Mouse (Mus musculus) cerebellum, adult 2 months (tissue): ENCODE data around the gene Lrig2. TPM values are rescaled to one million over a fixed set of nuclear protein-coding genes. Genes with fewer than 3 reads are reported as not detected.

Source experiments
- DNase-seq, 2 experiments: peaks; one replicate each; pipeline ENCODE4 v3.0.0; 2021
- H3K27ac ChIP-seq: fragments of 200-500 bp; 2 replicates; pipeline ENCODE4 v1.5.1; 2012; ENCODE audit warnings: low read length, control low read depth, inconsistent platforms; ENCODE audit not compliant: insufficient read depth
- H3K27me3 ChIP-seq: fragments of 200-500 bp; 2 replicates; pipeline ENCODE4 v1.6.1; 2012; ENCODE audit warnings: inconsistent platforms, mild to moderate bottlenecking, low read length, moderate library complexity; ENCODE audit not compliant: control insufficient read depth, insufficient read depth
- H3K4me1 ChIP-seq: fragments of 200-500 bp; 2 replicates; pipeline ENCODE4 v1.6.1; 2011; ENCODE audit warnings: low read length; ENCODE audit not compliant: control insufficient read depth, insufficient read depth
- H3K4me3 ChIP-seq: fragments of 200-500 bp; replicated peaks from 2 replicates; pipeline ENCODE3; 2011; ENCODE audit warnings: mild to moderate bottlenecking, low read depth, low read length, control low read depth; ENCODE audit not compliant: insufficient read depth
- CTCF ChIP-seq: fragments of 200-500 bp; IDR thresholded peaks from 2 replicates; pipeline ENCODE4 v1.5.1; 2011; ENCODE audit warnings: low read depth, mild to moderate bottlenecking, control low read depth, low read length, moderate library complexity, borderline replicate concordance; ENCODE audit not compliant: insufficient read depth
- POLR2A ChIP-seq: fragments of 200-500 bp; IDR thresholded peaks from 2 replicates; pipeline ENCODE4 v1.6.1; 2011; ENCODE audit warnings: low read length, control low read depth, borderline replicate concordance; ENCODE audit not compliant: insufficient read depth
- WGBS: fragments of 180-500 bp; shearing (Covaris S2); methylation state at CpG from one replicate; pipeline ENCODE4 v1.1.7; 2018; 5-methylcytosine and 5-hydroxymethylcytosine counted together
- polyA plus RNA-seq: library from polyadenylated mRNA; depleted of rRNA; stranded (reverse); fragments of >200 nt; gene quantifications from 2 replicates; pipeline ENCODE4 v1.2.3, GENCODE M21; 2012

Lrig2 gene
- polyA plus RNA-seq, 1 experiment, result 22.3 TPM

DNA sequence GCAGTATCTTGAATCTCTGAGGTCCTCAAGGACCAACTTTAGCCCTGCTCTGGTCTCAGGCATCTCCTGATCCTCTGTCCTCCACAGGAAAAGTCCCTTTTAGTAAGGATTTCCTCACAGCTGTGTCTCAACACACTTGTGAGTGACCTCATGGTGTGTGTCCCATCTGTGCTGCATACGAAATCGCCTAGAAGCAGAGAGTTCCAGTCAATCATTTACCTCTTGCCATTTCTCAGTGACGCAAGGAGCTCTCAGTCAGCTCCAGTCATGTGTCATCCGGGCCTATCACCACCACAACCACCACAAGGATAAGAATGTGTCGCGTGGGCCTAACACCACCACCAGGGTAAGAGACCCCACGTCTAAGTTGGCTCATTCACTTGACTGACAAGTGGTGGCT, 90.8 kb downstream of the Lrig2 start:
- Histone ChIP-seq H3K4me1 (peaks cover 4% of the 10 kb centered on the region; the same call in 1 of the 2 replicates), H3K27ac (no peak overlapping the region), H3K4me3 (no peak overlapping the region), H3K27me3 (no peaks in the 10 kb centered on the region; the same call in 1 of the 2 replicates)
- DNase-seq, result no peak
- TF ChIP-seq CTCF (no peak), POLR2A (no peak)
- 85% methylated on average over 7 of the region's 7 CpGs for WGBS

- no peak for DNase-seq
- Histone ChIP-seq H3K27ac (no peak overlapping the region), H3K27me3 (no peaks in the 10 kb centered on the region; the same call in 1 of the 2 replicates), H3K4me1 (peaks cover 4% of the 10 kb centered on the region; the same call in 1 of the 2 replicates), H3K4me3 (no peak overlapping the region)
- WGBS, result 94% methylated on average over 4 of the region's 4 CpGs
- TF ChIP-seq POLR2A (no peak), CTCF (no peak)
Observed at GRCm38 (mm10) chr3:104419990-104420389, 91.7 kb downstream of the Lrig2 start.

- whole genome bisulfite sequencing, result 89% methylated on average over 5 of the region's 5 CpGs
- no peak for DNase-seq
- no peaks in the 10 kb centered on the region; the same call in 1 of the 2 replicates for H3K27me3 ChIP-seq
- H3K27ac ChIP-seq, result no peak overlapping the region
- no peak for TF ChIP-seq POLR2A
- TF ChIP-seq CTCF, result no peak
- H3K4me3 ChIP-seq, result no peak overlapping the region
- H3K4me1 ChIP-seq, result no peaks in the 10 kb centered on the region
Observed at GRCm38 (mm10) chr3:104416806-104417205, 94.9 kb downstream of the Lrig2 start.

GRCm38 (mm10) chr3:104412482-104412881, 99.2 kb downstream of the Lrig2 start:
- WGBS, result 87% methylated on average over 6 of the region's 6 CpGs
- H3K27me3 ChIP-seq, result no peaks in the 10 kb centered on the region; the same call in 1 of the 2 replicates
- TF ChIP-seq CTCF, result no peak
- no peak for TF ChIP-seq POLR2A

DNA sequence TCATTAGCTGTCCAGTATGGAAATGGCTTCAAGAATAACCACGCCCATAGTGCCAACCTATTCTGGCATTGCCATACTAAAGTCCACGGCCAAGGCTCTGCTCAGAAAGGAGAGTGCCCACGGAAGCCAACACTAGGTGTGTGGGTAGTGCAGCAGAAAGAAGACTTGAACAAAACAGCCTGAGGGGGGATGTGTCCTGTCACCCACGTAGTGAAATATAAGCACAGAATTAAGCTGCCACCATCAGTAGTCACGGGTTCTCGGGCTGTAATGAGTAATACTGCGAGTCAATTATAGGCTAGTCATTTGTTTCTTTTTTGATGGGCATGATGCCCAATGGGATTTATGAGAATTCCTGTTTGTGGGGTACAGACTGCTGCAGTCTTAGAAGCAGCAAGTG, 104.2 kb downstream of the Lrig2 start:
- no peak overlapping the region for H3K4me3 ChIP-seq
- TF ChIP-seq POLR2A (no peak), CTCF (no peak)
- 78% methylated on average over 7 of the region's 7 CpGs for WGBS

More at GRCm38 (mm10) chr3:104412482-104412881, 99.2 kb downstream of the Lrig2 start:
- DNase-seq, result no peak
- Histone ChIP-seq H3K27ac (no peak overlapping the region), H3K4me3 (no peak overlapping the region), H3K4me1 (no peaks in the 10 kb centered on the region)

DNA sequence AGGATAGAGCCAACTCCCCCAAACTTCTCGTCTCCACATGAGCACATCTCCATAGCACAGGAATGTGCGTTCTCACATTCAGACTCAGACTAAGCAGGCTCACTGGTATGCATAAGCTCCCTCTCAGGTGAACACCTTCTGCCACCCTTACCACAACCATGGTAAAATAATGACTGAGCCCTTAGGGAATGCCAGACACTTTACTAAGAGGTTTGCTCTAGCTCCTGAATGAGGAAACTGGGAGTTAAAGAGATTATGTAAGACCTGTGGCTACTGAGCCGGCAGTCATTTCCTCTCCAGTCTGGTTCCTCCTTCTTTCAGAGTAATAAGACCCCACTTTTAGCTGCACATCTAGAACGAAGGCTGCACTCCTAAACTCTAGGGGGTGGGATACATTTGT, 108.1 kb downstream of the Lrig2 start:
- Histone ChIP-seq H3K4me3 (no peak overlapping the region), H3K27ac (no peak overlapping the region), H3K4me1 (peaks cover 8% of the 10 kb centered on the region), H3K27me3 (no peaks in the 10 kb centered on the region; the same call in 1 of the 2 replicates)
- DNase-seq, result no peak
- 92% methylated on average over 4 of the region's 4 CpGs for WGBS
- TF ChIP-seq CTCF, result no peak
- no peak for TF ChIP-seq POLR2A

More for the DNA sequence above, 104.2 kb downstream of the Lrig2 start:
- H3K27me3 ChIP-seq, result no peaks in the 10 kb centered on the region; the same call in 1 of the 2 replicates
- H3K27ac ChIP-seq, result no peak overlapping the region
- no peaks in the 10 kb centered on the region for H3K4me1 ChIP-seq
- no peak for DNase-seq

- WGBS, result 57% methylated on average over 2 of the region's 2 CpGs
- no peak for TF ChIP-seq CTCF
- Histone ChIP-seq H3K27me3 (no peaks in the 10 kb centered on the region; the same call in 1 of the 2 replicates), H3K4me3 (no peak overlapping the region), H3K4me1 (peaks cover 14% of the 10 kb centered on the region), H3K27ac (no peak overlapping the region)
- DNase-seq, result no peak
Observed at GRCm38 (mm10) chr3:104401176-104401575, 110.5 kb downstream of the Lrig2 start.

DNA sequence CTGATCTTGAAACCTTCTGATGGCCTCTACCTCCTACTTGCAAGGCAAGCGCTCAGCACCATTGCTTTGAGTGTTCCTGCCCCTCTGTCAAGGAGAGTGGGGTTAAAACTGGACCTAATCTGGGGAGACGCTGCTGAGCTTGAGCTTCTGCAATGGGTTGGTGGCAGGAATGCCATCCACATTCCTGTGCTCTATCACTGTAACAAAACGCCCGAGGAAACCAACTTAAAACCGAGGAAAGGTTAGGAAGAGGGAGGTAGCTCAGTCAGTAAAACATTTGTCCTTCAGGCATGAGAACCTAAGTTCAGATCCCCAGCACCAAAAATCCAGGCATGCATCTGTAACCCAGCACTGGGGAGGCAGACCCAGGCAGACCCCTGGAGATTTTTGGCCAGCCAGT, 111.6 kb downstream of the Lrig2 start:
- WGBS, result 77% methylated on average over 5 of the region's 5 CpGs
- no peak for DNase-seq
- Histone ChIP-seq H3K4me3 (no peak overlapping the region), H3K4me1 (peaks cover 19% of the 10 kb centered on the region), H3K27me3 (no peaks in the 10 kb centered on the region; the same call in 1 of the 2 replicates), H3K27ac (no peak overlapping the region)
- TF ChIP-seq POLR2A, result no peak
- no peak for TF ChIP-seq CTCF
